Mouse (Mus musculus) left cerebral cortex, postnatal 10 days (tissue): ENCODE results near the gene Fut11. TPM values are rescaled to one million over a fixed set of nuclear protein-coding genes. Genes with fewer than 3 reads are reported as not detected.
"Not testable (repeated sequence)": the region's sequence is repeated elsewhere in the genome, so short reads cannot be mapped to it uniquely, and the experiment has no call there.

Experiments
- DNase-seq, 2 experiments: peaks; one replicate each; pipeline ENCODE4 v3.0.0; 2021 to 2022; ENCODE audit warnings: low spot score in 2 of 2, mixed read lengths in 1 of 2; ENCODE audit errors: extremely low spot score in 1 of 2
- intact Hi-C: fragments of 180-260 bp; cut with DNase I; formaldehyde crosslinking; loops from one replicate; pipeline ENCODE4 v1.15.1; 2025
- total RNA-seq, 2 experiments: library from RNA; stranded (reverse); gene quantifications; 2 replicates each; pipeline ENCODE4 v1.2.3; 2021

The Fut11 gene
- total RNA-seq, 2 experiments from 2014 or later = 19.6 to 20.3 TPM

GRCm38 (mm10) chr14:20702741-20703381, 8.1 kb downstream of the Fut11 start, which contains the start of gene Chchd1:
Chchd1 (plus strand) TSS chr14:20703006.
- intact Hi-C loops = no loop called here
- DNase-seq = peak; percentile 85 to 95

- intact Hi-C loops = not testable (repeated sequence)
Observed at GRCm38 (mm10) chr14:20703461-20703860, 8.7 kb downstream of the Fut11 start.

GRCm38 (mm10) chr14:20707201-20708190, 12.7 kb downstream of the Fut11 start, which contains the start of gene Zswim8:
Zswim8 (plus strand) TSS chr14:20707552.
- intact Hi-C loops = no loop called here

More at GRCm38 (mm10) chr14:20703461-20703860, 8.7 kb downstream of the Fut11 start:
- DNase-seq = not testable (repeated sequence)

GRCm38 (mm10) chr14:20708239-20708638, 13.5 kb downstream of the Fut11 start:
- no peak for DNase-seq
- intact Hi-C loops = no loop called here

More at GRCm38 (mm10) chr14:20707201-20708190, 12.7 kb downstream of the Fut11 start, which contains the start of gene Zswim8:
- DNase-seq = peak; percentile 87 to 93

GRCm38 (mm10) chr14:20713832-20714231, 19.1 kb downstream of the Fut11 start:
- intact Hi-C loops = no loop called here
- no peak for DNase-seq

GRCm38 (mm10) chr14:20718443-20718842, 23.7 kb downstream of the Fut11 start:
- intact Hi-C loops = no loop called here
- no peak for DNase-seq

GRCm38 (mm10) chr14:20719767-20720166, 25.0 kb downstream of the Fut11 start:
- intact Hi-C loops = loop anchor here (10.0 kb wide), 1 partner anchor 295 kb away; no protein-coding TSS in a partner anchor
- no peak for DNase-seq

- intact Hi-C loops = loop anchor here (10.0 kb wide), 1 partner anchor 293 kb away; no protein-coding TSS in a partner anchor
Observed at GRCm38 (mm10) chr14:20721371-20721770, 26.6 kb downstream of the Fut11 start.

GRCm38 (mm10) chr14:20723006-20723405, 28.2 kb downstream of the Fut11 start:
- no peak for DNase-seq
- intact Hi-C loops = loop anchor here (10.0 kb wide), 1 partner anchor 292 kb away; no protein-coding TSS in a partner anchor

More at GRCm38 (mm10) chr14:20721371-20721770, 26.6 kb downstream of the Fut11 start:
- no peak for DNase-seq

- intact Hi-C loops = loop anchor here (10.0 kb wide), 1 partner anchor 291 kb away; no protein-coding TSS in a partner anchor
- peak; percentile 67 to 74 for DNase-seq
Observed at GRCm38 (mm10) chr14:20724043-20724442, 29.3 kb downstream of the Fut11 start.

GRCm38 (mm10) chr14:20725660-20726339, 31.0 kb downstream of the Fut11 start:
- intact Hi-C loops = loop anchor here (10.0 kb wide), 1 partner anchor 289 kb away; no protein-coding TSS in a partner anchor
- DNase-seq = no peak

GRCm38 (mm10) chr14:20729871-20730270, 35.1 kb downstream of the Fut11 start:
- DNase-seq = no peak
- intact Hi-C loops = loop anchor here (5.0 to 10.0 kb wide), 2 partner anchors 142 to 285 kb away; no protein-coding TSS in a partner anchor

GRCm38 (mm10) chr14:20730853-20731602, 36.3 kb downstream of the Fut11 start:
- no peak for DNase-seq
- intact Hi-C loops = loop anchor here (5.0 kb wide), 1 partner anchor 141 kb away; no protein-coding TSS in a partner anchor

- DNase-seq = no peak
- intact Hi-C loops = loop anchor here (5.0 kb wide), 1 partner anchor 139 kb away; no protein-coding TSS in a partner anchor
Observed at GRCm38 (mm10) chr14:20733041-20733951, 38.5 kb downstream of the Fut11 start.

- intact Hi-C loops = loop anchor here (5.0 kb wide), 1 partner anchor 138 kb away; no protein-coding TSS in a partner anchor
Observed at GRCm38 (mm10) chr14:20733952-20734774, 39.4 kb downstream of the Fut11 start, which contains the start of gene Ndst2. Ndst2 (minus strand) TSS chr14:20734562.

GRCm38 (mm10) chr14:20735052-20735451, 40.3 kb downstream of the Fut11 start:
- DNase-seq = no peak
- intact Hi-C loops = no loop called here

More at GRCm38 (mm10) chr14:20733952-20734774, 39.4 kb downstream of the Fut11 start, which contains the start of gene Ndst2:
- peak; percentile 75 to 93 for DNase-seq
